Mouse (Mus musculus) G1E (cell line): ENCODE data around the gene Ubr4.

Experiments used
- CTCF ChIP-seq: IDR thresholded peaks from 2 replicates; pipeline ENCODE4 v1.5.1; 2012; ENCODE audit warnings: low read depth, low read length, inconsistent platforms, mixed read lengths
- GATA1 ChIP-seq: IDR thresholded peaks from 2 replicates; pipeline ENCODE4 v1.6.1; 2012; ENCODE audit warnings: borderline replicate concordance, low read length, inconsistent platforms, mixed read lengths
- POLR2AphosphoS5 ChIP-seq: IDR thresholded peaks from 2 replicates; pipeline ENCODE4 v1.6.1; 2012; ENCODE audit warnings: low read depth, low read length, inconsistent platforms; ENCODE audit not compliant: insufficient replicate concordance
- TAL1 ChIP-seq: conservative IDR thresholded peaks from 2 replicates; pipeline ENCODE4 v1.6.1; 2012; ENCODE audit warnings: low read depth, low read length, inconsistent platforms, mixed read lengths

GRCm38 (mm10) chr4:139309651-139310050 is 42.8 kb upstream of the Ubr4 start:
- TF ChIP-seq CTCF = 0 out of 2 replicates have a peak, but pooled peaks have one; percentile 5
- no peak for TF ChIP-seq POLR2AphosphoS5
- TF ChIP-seq GATA1 = no peak
- TF ChIP-seq TAL1 = no peak
